In genomic region chr8:12477449-12478401, GRCm38 (mm10) we compare ENCODE assay signal across 9 mouse cellular contexts.
DNase-seq lines count a peak whose midpoint lies in the region; ATAC-seq and TF ChIP-seq lines count a peak whose summit lies in the region.
"Had no signal": no experiment of that assay in that cellular context is flagged by ENCODE, and none has a peak within 500 bp of the region (broad histone marks: within the 10 kb centered on the region; RNA-seq: fewer than 3 reads in every experiment).

No protein-coding gene starts in this region.

- intact Hi-C loops in heart, adult 2 months (cut with DNase I): no loop called here
- intact Hi-C loops in heart, postnatal 36 days (cut with DNase I): no loop called here

- TF ChIP-seq CTCF in heart, adult 2 months (IDR thresholded peaks at IDR 0.05): no peak
- no peak for TF ChIP-seq CTCF in lung, adult 2 months (IDR thresholded peaks at IDR 0.05; ENCODE audit: insufficient read depth, low read length)

- no peak overlapping the region for H3K9ac ChIP-seq in heart, adult 2 months (ENCODE audit: low read depth, low read length)
- H3K9ac ChIP-seq in forebrain, embryonic 12.5 days: peak overlapping the region; percentile 30; the same call in 1 of the 2 replicates

- H3K9me3 ChIP-seq in forebrain, embryonic 12.5 days: peaks cover 4% of the 10 kb centered on the region; the same call in 1 of the 2 replicates

- no peaks in the 10 kb centered on the region for H3K79me2 ChIP-seq in heart, adult 2 months (replicated peaks; ENCODE audit: control insufficient read depth, insufficient read depth, low read length)

- peak; percentile 69 for ATAC-seq in forebrain, embryonic 12.5 days (ENCODE audit: low FRiP score)

- 13% methylated on average over 39 of the region's 39 CpGs for WGBS in heart, adult 2 months
- 7% methylated on average over 39 of the region's 39 CpGs for WGBS in forebrain, embryonic 12.5 days
- WGBS in lung, adult 2 months: 12% methylated on average over 39 of the region's 39 CpGs

- H3K4me3 ChIP-seq in heart, adult 2 months: peak overlapping the region; percentile 26; the same call in 1 of the 2 replicates
- H3K4me3 ChIP-seq in forebrain, embryonic 12.5 days (replicated peaks): peak overlapping the region; percentile 32
- no peak overlapping the region for H3K4me3 ChIP-seq in lung, adult 2 months (replicated peaks; ENCODE audit: extremely low read depth, low read depth, low read length)
- H3K4me3 ChIP-seq: erythroblast, embryonic 14.5 days had no signal

- peaks cover 6% of the 10 kb centered on the region for H3K27me3 ChIP-seq in heart, adult 2 months (ENCODE audit: control insufficient read depth, insufficient read depth, low read length)
- peaks cover 50% of the 10 kb centered on the region for H3K27me3 ChIP-seq in forebrain, embryonic 12.5 days

- no peaks in the 10 kb centered on the region for H3K4me1 ChIP-seq in heart, adult 2 months (ENCODE audit: control insufficient read depth, insufficient read depth, low read length)
- peaks cover 51% of the 10 kb centered on the region for H3K4me1 ChIP-seq in forebrain, embryonic 12.5 days
- H3K4me1 ChIP-seq in lung, adult 2 months (ENCODE audit: control insufficient read depth, insufficient read depth, low read length): no peaks in the 10 kb centered on the region

- no peak for TF ChIP-seq EP300 in heart, adult 2 months (IDR thresholded peaks at IDR 0.05; ENCODE audit: insufficient read depth, low read depth, low read length)

- no peak overlapping the region for H3K27ac ChIP-seq in heart, adult 2 months
- H3K27ac ChIP-seq in forebrain, embryonic 12.5 days: peak overlapping the region; percentile 88

- TF ChIP-seq POLR2A in heart, adult 2 months (IDR thresholded peaks at IDR 0.05; ENCODE audit: insufficient read depth, low read depth, low read length): no peak
- no peak for TF ChIP-seq POLR2A in lung, adult 2 months (IDR thresholded peaks at IDR 0.05; ENCODE audit: borderline replicate concordance, extremely low read depth, low read depth, low read length)

- no peak for DNase-seq in heart, adult 2 months
- no peak for DNase-seq in heart, postnatal 36 days
- peak; percentile 82 for DNase-seq in ES-CJ7 (ENCODE audit: low read depth, low spot score)
- peak; percentile 64 for DNase-seq in mesoderm, embryonic 11.5 days (ENCODE audit: low read depth, low spot score)
- no peak for DNase-seq in layer of hippocampus, adult 18-20 months (ENCODE audit: low spot score in 2 of 2)
- DNase-seq in urinary bladder, adult 18-20 months (ENCODE audit: low spot score in 2 of 2): no peak
- DNase-seq in lung, adult 2 months: no peak

- H3K4me2 ChIP-seq in forebrain, embryonic 12.5 days: peak overlapping the region; percentile 66

- no peaks in the 10 kb centered on the region for H3K36me3 ChIP-seq in heart, adult 2 months (ENCODE audit: control insufficient read depth, insufficient read depth, low read length)
- no peaks in the 10 kb centered on the region for H3K36me3 ChIP-seq in forebrain, embryonic 12.5 days (replicated peaks)

Comparison
In these comparisons a context has a peak if more than half of its experiments do, and no peak if none do; other contexts are left out.
1. DNase-seq: peak in ES-CJ7 (single experiment) and mesoderm, embryonic 11.5 days (single experiment); none in heart, adult 2 months (0 of 2), heart, postnatal 36 days (0 of 2), layer of hippocampus, adult 18-20 months (0 of 2), urinary bladder, adult 18-20 months (0 of 2) and lung, adult 2 months (single experiment).